Mouse (Mus musculus) E14TG2a.4 (cell line): ENCODE data around the gene P2rx5.

ENCODE experiments used
- CTCF ChIP-seq: conservative IDR thresholded peaks from 2 replicates; pipeline ENCODE4 v1.5.1; 2014; ENCODE audit warnings: low read length
- NANOG ChIP-seq: IDR thresholded peaks from 2 replicates; pipeline ENCODE4 v1.6.1; 2014; ENCODE audit warnings: borderline replicate concordance, low read length, mixed read lengths

DNA sequence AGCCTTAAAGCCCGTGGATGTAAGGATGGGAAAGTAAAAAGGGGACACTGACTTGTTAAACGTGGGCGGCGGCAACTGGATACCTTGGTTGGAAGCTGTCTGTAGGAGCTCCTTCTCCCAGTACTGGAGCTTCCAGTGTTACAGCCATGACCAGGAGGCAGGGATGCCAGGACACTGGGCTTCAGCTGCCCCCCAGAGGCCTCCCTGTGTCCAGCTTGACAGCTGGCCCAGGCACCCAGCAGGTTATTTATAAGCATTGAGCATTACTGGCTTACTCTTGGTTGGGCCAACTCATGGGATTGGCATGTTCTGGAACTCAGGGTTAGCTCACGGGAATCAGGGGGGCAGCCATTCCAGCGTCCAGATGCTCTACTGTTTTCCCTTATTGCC lies 585 bp downstream of the P2rx5 start:
- no peak for TF ChIP-seq CTCF
- no peak for TF ChIP-seq NANOG
